Mouse (Mus musculus) heart, adult 8-10 months (tissue): Measurements from ENCODE around the gene Aff4. TPM values are rescaled to one million over a fixed set of nuclear protein-coding genes. Genes with fewer than 3 reads are reported as not detected.
"Not testable (repeated sequence)": the region's sequence is repeated elsewhere in the genome, so short reads cannot be mapped to it uniquely, and the experiment has no call there.

ENCODE experiments used
- DNase-seq: peaks from one replicate; pipeline ENCODE4 v3.0.0; 2022; ENCODE audit warnings: low spot score
- total RNA-seq, 4 experiments: library from RNA; stranded (reverse); gene quantifications; 2 replicates each; pipeline ENCODE4 v1.2.4; 2022

The Aff4 gene
- 10 to 100 TPM; 73.2 to 91.8 (median 82.4) TPM for total RNA-seq

GRCm38 (mm10) chr11:53350291-53351223 is at the start of gene Aff4:
Gene Aff4 (plus strand): TSS chr11:53350833.
- DNase-seq: peak; percentile 82

DNA sequence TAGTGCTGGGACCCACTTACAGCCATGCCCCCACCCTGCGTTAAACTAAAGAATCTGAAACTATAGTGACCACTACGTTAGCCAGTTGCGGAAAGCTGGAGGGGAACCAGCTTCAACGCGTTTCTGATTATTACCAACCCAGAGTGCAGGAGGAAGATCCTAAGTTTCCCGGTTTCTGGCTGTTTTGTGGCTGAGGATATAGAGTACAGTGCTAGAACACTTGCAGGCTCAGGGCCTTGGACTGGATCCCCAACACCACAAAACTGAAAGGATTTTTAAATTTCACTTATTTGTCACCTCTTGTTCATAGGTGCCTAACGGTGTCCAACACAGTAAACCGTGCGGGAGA is 49.5 kb upstream of the Aff4 start:
- DNase-seq: no peak

DNA sequence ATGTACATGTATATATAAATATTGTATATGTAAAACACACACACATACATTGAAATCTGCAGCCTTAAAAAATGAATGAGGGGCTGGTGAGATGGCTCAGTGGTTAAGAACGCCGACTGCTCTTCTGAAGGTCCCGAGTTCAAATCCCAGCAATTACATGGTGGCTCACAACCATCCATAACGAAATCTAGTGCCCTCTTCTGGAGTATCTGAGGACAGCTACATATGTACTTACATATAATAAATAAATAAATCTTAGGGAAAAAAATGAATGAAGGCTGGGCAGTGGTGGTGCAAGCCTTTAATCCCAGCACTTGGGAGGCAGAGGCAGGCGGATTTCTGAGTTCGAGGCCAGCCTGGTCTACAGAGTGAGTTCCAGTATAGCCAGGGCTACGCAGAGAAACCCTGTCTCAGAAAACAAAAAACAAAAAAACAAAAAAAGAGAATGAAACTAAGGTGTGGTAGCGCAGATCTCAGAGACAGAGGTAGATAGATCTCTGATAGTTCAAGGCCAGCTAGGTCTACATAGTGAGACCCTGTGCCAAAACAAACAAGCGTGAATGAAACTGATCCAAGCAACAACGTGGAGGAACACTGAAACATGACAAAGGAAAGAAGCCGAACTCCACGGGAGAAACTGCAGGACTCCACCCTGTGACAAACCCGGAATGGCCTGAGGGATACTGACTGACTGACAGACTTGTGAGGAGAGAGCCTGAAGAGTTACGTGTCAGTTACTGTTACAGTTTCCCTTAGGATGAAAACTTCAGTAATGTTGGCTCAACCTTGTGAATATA is 46.4 kb upstream of the Aff4 start:
- no peak for DNase-seq

GRCm38 (mm10) chr11:53306965-53307364 is 43.7 kb upstream of the Aff4 start:
- DNase-seq: no peak

GRCm38 (mm10) chr11:53307558-53308065 is 43.0 kb upstream of the Aff4 start:
- peak; percentile 51 for DNase-seq

DNA sequence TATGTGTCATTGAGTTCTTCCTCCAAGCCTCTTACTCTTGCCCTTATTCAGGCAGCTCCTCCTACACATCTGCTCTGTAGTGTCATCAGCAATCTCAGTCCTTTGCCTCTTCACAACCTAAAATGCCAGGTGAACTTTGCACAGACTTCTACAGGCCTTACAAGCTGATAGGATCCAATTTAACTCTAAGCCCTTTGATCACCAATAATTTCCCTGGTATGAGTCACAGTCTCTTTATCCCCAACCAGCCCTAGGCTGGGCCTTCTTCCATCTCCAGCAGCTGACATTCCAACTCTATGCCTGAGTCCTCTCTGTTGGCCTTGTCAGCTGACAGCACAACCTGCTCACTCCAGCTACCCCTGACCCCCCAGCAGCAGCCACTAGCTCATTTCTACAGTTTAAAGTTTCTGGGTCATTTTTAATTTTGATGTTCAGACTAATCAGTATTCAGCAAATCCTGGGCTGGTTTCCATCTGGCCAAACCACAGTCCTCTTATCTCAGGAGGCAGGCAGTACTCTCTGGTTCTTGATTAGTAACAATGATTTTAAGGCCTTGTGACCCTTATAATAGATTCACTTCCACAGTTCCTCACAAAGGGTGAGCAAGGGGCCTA is 42.3 kb upstream of the Aff4 start:
- peak; percentile 80 for DNase-seq

- peak; percentile 90 for DNase-seq
Observed at GRCm38 (mm10) chr11:53308884-53309310, 41.7 kb upstream of the Aff4 start.

DNA sequence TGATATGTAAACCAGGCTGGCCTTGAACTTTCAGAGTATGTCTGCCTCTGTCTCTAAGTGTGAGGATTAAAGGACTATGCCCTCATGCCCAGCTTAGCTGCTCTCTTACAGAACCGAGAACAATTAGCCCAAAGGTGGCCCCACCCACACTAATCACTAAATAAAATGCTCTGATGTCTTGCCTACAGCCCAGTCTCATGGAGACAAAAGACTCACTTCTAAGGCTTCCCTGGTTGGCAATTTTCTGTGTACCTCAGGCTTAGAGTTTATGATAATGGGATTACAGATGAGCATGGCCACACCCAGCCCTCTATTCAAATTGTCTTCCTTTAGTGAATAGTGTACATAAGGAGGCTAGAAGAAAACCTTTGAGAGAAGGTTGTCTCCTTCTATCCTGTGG is 39.2 kb upstream of the Aff4 start:
- no peak for DNase-seq

- not testable (repeated sequence) for DNase-seq
Observed at GRCm38 (mm10) chr11:53312823-53313222, 37.8 kb upstream of the Aff4 start.

GRCm38 (mm10) chr11:53314770-53315173 is 35.9 kb upstream of the Aff4 start:
- peak; percentile 45 for DNase-seq

- DNase-seq: no peak
Observed at GRCm38 (mm10) chr11:53316996-53317395, 33.6 kb upstream of the Aff4 start.

DNA sequence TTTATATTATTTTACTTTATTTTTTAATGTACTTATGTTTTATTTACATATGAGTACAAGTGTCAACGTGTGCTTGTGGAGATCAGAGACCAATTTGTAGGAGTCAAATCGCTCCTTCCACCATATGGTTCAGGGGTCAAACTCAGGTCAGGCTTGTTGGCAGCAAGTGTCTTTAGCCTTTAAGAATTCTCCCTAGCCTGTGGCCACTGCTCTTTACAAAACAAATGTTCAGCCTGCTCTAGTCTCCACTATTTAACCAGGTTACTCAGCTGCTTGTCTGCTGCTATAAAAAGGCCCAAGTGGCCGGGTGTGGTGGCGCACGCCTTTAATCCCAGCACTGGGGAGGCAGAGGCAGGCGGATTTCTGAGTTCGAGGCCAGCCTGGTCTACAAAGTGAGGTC is 32.6 kb upstream of the Aff4 start:
- DNase-seq: no peak

GRCm38 (mm10) chr11:53318568-53318967 is 32.1 kb upstream of the Aff4 start:
- DNase-seq: not testable (repeated sequence)

GRCm38 (mm10) chr11:53319867-53320266 is 30.8 kb upstream of the Aff4 start:
- DNase-seq: not testable (repeated sequence)

GRCm38 (mm10) chr11:53324512-53324968 is 26.1 kb upstream of the Aff4 start, which contains the start of gene Zcchc10:
Gene Zcchc10 (plus strand): TSS chr11:53324679.
- peak; percentile 89 for DNase-seq

DNA sequence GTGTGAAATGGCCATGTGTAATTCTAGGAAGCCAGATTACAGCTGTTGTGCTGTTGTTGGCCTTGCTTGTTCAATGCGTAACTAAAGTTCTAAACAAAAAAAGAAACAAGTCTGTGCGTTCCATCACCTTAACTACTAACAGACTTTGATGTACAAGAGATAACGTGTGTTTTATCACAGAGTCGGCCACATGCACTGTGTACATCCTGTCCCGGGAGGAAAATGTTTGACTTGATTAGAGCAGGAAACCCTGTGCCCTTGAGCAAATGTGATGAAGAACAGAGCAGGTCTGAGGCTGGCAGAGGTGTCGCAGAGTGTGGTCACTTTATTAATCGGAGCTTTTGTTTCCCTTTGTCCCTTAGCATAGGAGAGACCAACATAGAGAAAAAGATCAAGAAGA is 20.3 kb upstream of the Aff4 start:
- DNase-seq: no peak

DNA sequence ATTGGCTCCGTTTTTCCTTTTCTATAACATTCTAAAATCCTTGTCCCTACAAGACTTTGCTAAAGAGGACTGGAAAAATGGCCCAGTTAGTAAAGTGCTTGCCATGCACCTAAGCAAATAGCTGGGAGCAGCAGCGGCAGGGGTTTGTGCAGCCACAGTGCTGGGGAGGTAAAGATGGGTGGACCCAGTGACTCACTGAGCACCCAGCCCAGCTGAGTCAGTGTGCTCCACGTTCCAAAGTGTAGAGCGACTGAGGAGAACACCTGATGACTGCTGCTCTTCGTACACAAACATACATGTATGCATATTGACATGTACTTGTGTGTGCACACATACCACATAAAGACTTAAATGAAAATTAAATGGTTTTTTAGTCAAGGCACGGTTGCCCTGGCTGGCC is 19.5 kb upstream of the Aff4 start:
- DNase-seq: no peak

DNA sequence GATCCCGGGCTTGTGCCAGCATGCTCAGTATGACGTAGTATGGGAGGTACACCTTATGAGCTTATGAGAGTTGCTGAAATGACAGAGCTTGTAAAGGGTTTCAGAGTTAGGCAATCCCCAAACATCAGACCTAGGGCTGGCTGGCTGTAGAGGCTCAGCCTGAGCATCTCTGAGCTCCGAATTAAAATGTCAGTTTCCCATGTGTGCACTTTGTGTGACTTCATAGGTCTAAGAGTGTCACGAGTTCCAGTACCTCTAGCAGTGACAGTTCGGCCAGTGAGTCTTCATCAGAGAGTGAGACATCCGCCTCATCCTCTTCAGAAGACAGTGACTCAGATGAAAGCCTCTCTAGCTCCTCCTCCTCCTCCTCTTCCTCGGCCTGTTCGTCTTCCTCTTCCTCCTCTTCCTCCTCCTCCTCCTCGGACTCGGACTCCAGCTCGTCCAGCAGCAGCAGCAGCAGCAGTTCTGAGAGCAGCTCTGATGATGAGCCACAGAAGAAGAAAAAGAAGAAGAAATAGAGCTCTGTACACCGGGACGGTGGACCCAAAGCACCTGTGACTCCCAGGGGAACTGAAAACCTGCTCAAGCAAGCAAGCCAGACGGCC is 18.5 kb upstream of the Aff4 start:
- DNase-seq: no peak

GRCm38 (mm10) chr11:53335505-53336181 is 15.0 kb upstream of the Aff4 start:
- no peak for DNase-seq

GRCm38 (mm10) chr11:53336182-53336571 is 14.5 kb upstream of the Aff4 start:
- DNase-seq: no peak

GRCm38 (mm10) chr11:53336924-53337323 is 13.7 kb upstream of the Aff4 start:
- no peak for DNase-seq
